Mouse (Mus musculus) cerebellum, postnatal 14 days (tissue): Measurements from ENCODE around the gene Abhd5.
A peak's percentile ranks its signal among the peaks of the same experiment; 100 is the strongest.

Experiments
- DNase-seq, 2 experiments: peaks; one replicate each; pipeline ENCODE4 v3.0.0; 2021; ENCODE audit warnings: mixed read lengths in 2 of 2

The Abhd5 gene

GRCm38 (mm10) chr9:122416617-122417016 is 65.2 kb downstream of the Abhd5 start:
- DNase-seq = no peak

GRCm38 (mm10) chr9:122420195-122420756 is 68.9 kb downstream of the Abhd5 start:
- no peak for DNase-seq

- DNase-seq = peak; percentile 86 to 92
Observed at GRCm38 (mm10) chr9:122420772-122421764, 69.7 kb downstream of the Abhd5 start.

GRCm38 (mm10) chr9:122421911-122422310 is 70.5 kb downstream of the Abhd5 start:
- DNase-seq = no peak

- no peak for DNase-seq
Observed at GRCm38 (mm10) chr9:122422706-122423105, 71.3 kb downstream of the Abhd5 start.

- peak in 1 of 2 experiments; percentile 38 for DNase-seq
Observed at GRCm38 (mm10) chr9:122423146-122423545, 71.7 kb downstream of the Abhd5 start.

GRCm38 (mm10) chr9:122424941-122425608 is 73.7 kb downstream of the Abhd5 start:
- DNase-seq = peak; percentile 43 to 65

- DNase-seq = no peak
Observed at GRCm38 (mm10) chr9:122429058-122429649, 77.7 kb downstream of the Abhd5 start.

- no peak for DNase-seq
Observed at GRCm38 (mm10) chr9:122429685-122430084, 78.3 kb downstream of the Abhd5 start.
